In genomic region chr6:47647876-47648275, GRCm38 (mm10) we compare ENCODE assay signal across 12 mouse cellular contexts. TPM values are rescaled to one million over a fixed set of nuclear protein-coding genes. Genes with fewer than 3 reads are reported as not detected.
DNase-seq lines count a peak whose midpoint lies in the region; ATAC-seq and TF ChIP-seq lines count a peak whose summit lies in the region.
"Had no signal": no experiment of that assay in that cellular context is flagged by ENCODE, and none has a peak within 500 bp of the region (broad histone marks: within the 10 kb centered on the region; RNA-seq: fewer than 3 reads in every experiment).

No protein-coding gene starts in this region.

- no peaks in the 10 kb centered on the region for H3K36me3 ChIP-seq in kidney, embryonic 15.5 days
- no peaks in the 10 kb centered on the region for H3K36me3 ChIP-seq in thymus, adult 2 months (ENCODE audit: control insufficient read depth, insufficient read depth, low read length)
- H3K36me3 ChIP-seq: embryonic facial prominence, embryonic 15.5 days; neural tube, embryonic 13.5 days had no signal

- no peak overlapping the region for H3K4me3 ChIP-seq in kidney, embryonic 15.5 days (replicated peaks)
- H3K4me3 ChIP-seq in thymus, adult 2 months (ENCODE audit: control insufficient read depth, insufficient read depth, low read length) = no peak overlapping the region
- H3K4me3 ChIP-seq: embryonic facial prominence, embryonic 15.5 days; megakaryocyte, embryonic 14.5 days; neural tube, embryonic 13.5 days had no signal

- 0 out of 2 replicates have a peak, but pooled peaks cover 2% of the 10 kb centered on the region for H3K4me1 ChIP-seq in kidney, embryonic 15.5 days
- H3K4me1 ChIP-seq in thymus, adult 2 months (replicated peaks; ENCODE audit: control insufficient read depth, insufficient read depth, low read length) = no peaks in the 10 kb centered on the region
- H3K4me1 ChIP-seq: embryonic facial prominence, embryonic 15.5 days; neural tube, embryonic 13.5 days had no signal

- H3K4me2 ChIP-seq in kidney, embryonic 15.5 days = no peak overlapping the region
- H3K4me2 ChIP-seq: embryonic facial prominence, embryonic 15.5 days; liver, embryonic 11.5 days; neural tube, embryonic 13.5 days had no signal

- 75% methylated on average over 8 of the region's 8 CpGs for WGBS in kidney, embryonic 15.5 days
- 93% methylated on average over 8 of the region's 8 CpGs for WGBS in thymus, adult 2 months

- no peak for ATAC-seq in kidney, embryonic 15.5 days (replicated peaks; ENCODE audit: low FRiP score)

- no peak overlapping the region for H3K9ac ChIP-seq in kidney, embryonic 15.5 days
- H3K9ac ChIP-seq: embryonic facial prominence, embryonic 15.5 days; neural tube, embryonic 13.5 days had no signal

- 0 out of 2 replicates have a peak, but pooled peaks cover 3% of the 10 kb centered on the region for H3K27me3 ChIP-seq in kidney, embryonic 15.5 days
- no peaks in the 10 kb centered on the region for H3K27me3 ChIP-seq in thymus, adult 2 months (ENCODE audit: control insufficient read depth, insufficient read depth, low read length)
- H3K27me3 ChIP-seq: neural tube, embryonic 13.5 days had no signal

- no peak for TF ChIP-seq CTCF in thymus, adult 2 months (IDR thresholded peaks at IDR 0.05; ENCODE audit: borderline replicate concordance, control insufficient read depth, extremely low read depth, insufficient read depth, low read length, poor library complexity)

- H3K9me3 ChIP-seq in kidney, embryonic 15.5 days (replicated peaks) = no peaks in the 10 kb centered on the region
- H3K9me3 ChIP-seq: embryonic facial prominence, embryonic 15.5 days; megakaryocyte, embryonic 14.5 days; neural tube, embryonic 13.5 days had no signal

- no peak overlapping the region for H3K27ac ChIP-seq in kidney, embryonic 15.5 days
- no peak overlapping the region for H3K27ac ChIP-seq in thymus, adult 2 months (ENCODE audit: control insufficient read depth, insufficient read depth, low read length)
- H3K27ac ChIP-seq: embryonic facial prominence, embryonic 15.5 days; neural tube, embryonic 13.5 days had no signal

- no peak for TF ChIP-seq POLR2A in thymus, adult 2 months (IDR thresholded peaks at IDR 0.05; ENCODE audit: control insufficient read depth, extremely low read depth, insufficient read depth, low read length, poor library complexity)

- DNase-seq in adrenal gland, postnatal 10 days = peak; percentile 2
- DNase-seq in adrenal gland, postnatal 25 days = no peak
- DNase-seq in kidney, postnatal 10 days = peak; percentile 10
- peak; percentile 19 for DNase-seq in thymus, postnatal 4 days
- DNase-seq in thymus, postnatal 14 days = no peak
- DNase-seq in right cerebral cortex, postnatal 4 days = peak; percentile 9
- no peak for DNase-seq in thymus, adult 2 months

RNA-seq across cellular contexts. Expression of gene Ezh2, which starts 52.7 kb away (rescaled TPM):
- 10 to 100 TPM; 32.9 to 48.1 TPM for total RNA-seq in adrenal gland, postnatal 10 days (2021)
- total RNA-seq in adrenal gland, postnatal 25 days (2021) = 27.0 and 29.9 TPM in 2 replicates
- 108 and 116 TPM in 2 replicates for polyA plus RNA-seq in kidney, embryonic 15.5 days (2015; fragmentation: Nextera tagmentation; extraction: Ambion mirVana)
- 56.3 and 70.2 TPM in 2 replicates for polyA plus RNA-seq in thymus, adult 2 months (2012; rRNA removed)

Comparison
In these comparisons a context has a peak if more than half of its experiments do, and no peak if none do; other contexts are left out.
1. DNase-seq: peak in adrenal gland, postnatal 10 days (single experiment), kidney, postnatal 10 days (single experiment), thymus, postnatal 4 days (single experiment) and right cerebral cortex, postnatal 4 days (single experiment); none in adrenal gland, postnatal 25 days (single experiment), thymus, postnatal 14 days (single experiment) and thymus, adult 2 months (single experiment).